Mouse (Mus musculus) midbrain, embryonic 10.5 days (tissue): Measurements from ENCODE around the gene Ndufa1. TPM values are rescaled to one million over a fixed set of nuclear protein-coding genes. Genes with fewer than 3 reads are reported as not detected.
A peak's percentile ranks its signal among the peaks of the same experiment; 100 is the strongest.
"Not testable (repeated sequence)": the region's sequence is repeated elsewhere in the genome, so short reads cannot be mapped to it uniquely, and the experiment has no call there.

ENCODE experiments used
- DNase-seq: peaks from one replicate; pipeline ENCODE4 v3.0.0-alpha.2; 2017; ENCODE audit warnings: low spot score
- H3K27ac ChIP-seq: fragments of 300-500 bp; sonication (generic); replicated peaks from 2 replicates; pipeline ENCODE4 v1.5.1; 2016; ENCODE audit warnings: mild to moderate bottlenecking
- H3K27me3 ChIP-seq: fragments of 300-500 bp; sonication (generic); 2 replicates; pipeline ENCODE4 v1.6.1; 2016; ENCODE audit warnings: low read depth, mild to moderate bottlenecking; ENCODE audit not compliant: poor library complexity, severe bottlenecking
- H3K36me3 ChIP-seq: fragments of 300-500 bp; sonication (generic); 2 replicates; pipeline ENCODE4 v1.6.1; 2016; ENCODE audit warnings: mild to moderate bottlenecking, moderate library complexity
- H3K4me1 ChIP-seq: fragments of 300-500 bp; sonication (generic); 2 replicates; pipeline ENCODE4 v1.6.1; 2016
- H3K4me3 ChIP-seq: fragments of 300-500 bp; sonication (generic); 2 replicates; pipeline ENCODE4 v1.5.1; 2016; ENCODE audit warnings: mild to moderate bottlenecking, moderate library complexity
- H3K9me3 ChIP-seq: fragments of 300-500 bp; sonication (generic); replicated peaks from 2 replicates; pipeline ENCODE4 v1.6.1; 2016; ENCODE audit warnings: mild to moderate bottlenecking
- WGBS: fragments of 180-500 bp; shearing (Covaris S2); methylation state at CpG from one replicate; pipeline ENCODE4 v1.1.7; 2016; 5-methylcytosine and 5-hydroxymethylcytosine counted together
- polyA plus RNA-seq: library from polyadenylated mRNA; unstranded; fragments of >200 nt; fragmentation: Nextera tagmentation; extraction: Ambion mirVana; gene quantifications from 2 replicates; pipeline ENCODE4 v1.2.1, GENCODE M21; 2016

Ndufa1 gene
- 401 and 420 TPM in 2 replicates for polyA plus RNA-seq

DNA sequence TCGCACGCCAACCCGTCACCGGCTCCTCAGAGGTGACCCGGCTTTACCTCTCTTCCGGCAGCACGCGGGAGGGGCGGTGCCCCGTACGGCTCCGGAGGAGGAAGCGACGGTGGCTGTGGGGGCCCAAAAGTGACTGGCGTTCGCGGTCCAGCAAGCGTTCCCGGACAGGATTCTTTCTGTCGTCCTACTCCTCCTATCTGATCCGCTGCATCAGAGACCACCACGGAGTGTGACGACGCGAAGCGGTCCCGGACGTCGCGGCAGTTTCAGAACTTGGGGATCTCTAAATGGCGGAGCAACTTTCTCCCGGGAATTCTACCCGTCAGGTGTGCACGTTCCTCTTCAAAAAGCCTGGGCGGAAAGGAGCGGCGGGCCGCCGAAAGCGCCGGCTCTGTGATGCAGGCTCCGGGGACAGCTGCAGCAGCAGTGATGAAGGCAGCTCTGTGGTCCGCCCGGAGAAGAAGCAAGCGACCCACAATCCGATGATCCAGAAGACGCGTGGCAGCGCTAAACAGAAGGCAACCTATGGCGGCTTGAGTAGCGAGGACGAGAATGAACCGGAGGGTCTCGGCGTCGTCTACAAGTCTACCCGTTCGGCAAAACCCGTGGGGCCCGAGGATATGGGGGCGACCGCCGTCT lies at the start of gene Ndufa1, which contains the start of gene Rnf113a1:
Ndufa1 (minus strand) TSS at position 59 of the 639 bp plus-strand sequence.
Rnf113a1 (plus strand) TSS at position 141 of the 639 bp plus-strand sequence.
- no peaks in the 10 kb centered on the region for H3K27me3 ChIP-seq
- DNase-seq, result peak; percentile 83
- H3K4me1 ChIP-seq, result peaks cover 7% of the 10 kb centered on the region; the same call in 1 of the 2 replicates
- 14% methylated on average over 63 of the region's 63 CpGs for WGBS
- peak within 1 kb of the TSS; percentile 81 for H3K27ac ChIP-seq
- peak within 1 kb of the TSS; percentile 65 for H3K4me3 ChIP-seq
- peaks cover 4% of the 10 kb centered on the region; the same call in 1 of the 2 replicates for H3K36me3 ChIP-seq
- 0 out of 2 replicates have a peak, but pooled peaks cover 7% of the 10 kb centered on the region for H3K9me3 ChIP-seq

DNA sequence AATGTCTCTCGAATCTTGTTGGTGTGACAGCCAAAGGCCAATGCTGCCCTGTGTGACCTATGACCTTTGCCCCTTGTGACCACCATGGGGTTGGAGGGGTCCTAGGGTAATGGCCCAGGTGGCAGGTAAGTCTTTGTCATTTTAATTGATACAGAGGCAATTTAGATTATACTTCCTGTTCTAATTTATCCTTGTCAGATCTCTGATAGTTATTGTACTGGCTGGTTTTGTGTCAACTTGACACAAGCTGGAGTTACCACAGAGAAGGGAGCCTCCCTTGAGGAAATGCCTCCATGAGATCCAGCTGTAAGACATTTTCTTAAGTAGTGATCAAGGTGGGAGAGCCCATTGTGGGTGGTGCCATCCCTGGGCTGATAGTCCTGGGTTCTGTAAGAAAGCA lies 31.2 kb upstream of the Ndufa1 start, which contains the start of gene Rhox1:
Rhox1 (minus strand) TSS at position 101 of the 400 bp plus-strand sequence.
- 55% methylated on average over 1 of the region's 1 CpGs for WGBS
- not testable (repeated sequence) for H3K9me3 ChIP-seq, H3K4me1 ChIP-seq, H3K4me3 ChIP-seq, H3K27me3 ChIP-seq, H3K27ac ChIP-seq, DNase-seq, H3K36me3 ChIP-seq

- H3K9me3 ChIP-seq, result no peaks in the 10 kb centered on the region; the same call in 1 of the 2 replicates
- no peaks in the 10 kb centered on the region for H3K36me3 ChIP-seq
- no peak within 1 kb of the TSS for H3K27ac ChIP-seq
- DNase-seq, result no peak
- no peak within 1 kb of the TSS for H3K4me3 ChIP-seq
- H3K27me3 ChIP-seq, result no peaks in the 10 kb centered on the region
- H3K4me1 ChIP-seq, result no peaks in the 10 kb centered on the region
- WGBS, result 88% methylated on average over 10 of the region's 10 CpGs
These were observed 20.0 kb upstream of the Ndufa1 start, which contains the start of gene Gm9 for GRCm38 (mm10) chrX:37210941-37211340. TSS of gene Gm9 (minus strand) at chrX:37211041.

DNA sequence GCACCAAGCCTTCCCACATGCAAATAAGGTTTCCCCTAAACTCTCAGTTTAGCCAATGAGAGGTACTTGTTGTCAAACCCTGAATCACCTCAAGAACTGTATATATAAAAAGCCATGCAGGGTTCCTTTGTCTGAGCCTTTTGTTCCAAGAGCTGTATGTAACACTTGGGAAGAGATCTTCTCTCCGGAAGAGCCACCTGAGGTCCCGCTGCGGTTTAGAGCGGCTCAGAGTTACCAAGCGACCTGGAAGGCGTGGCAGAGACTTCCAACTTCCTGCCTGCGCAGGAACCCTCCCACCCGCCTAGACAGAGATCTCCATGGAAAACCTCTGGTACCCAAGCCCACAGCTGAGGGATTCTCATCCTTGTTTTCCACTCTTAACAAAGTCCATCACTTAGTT lies 7.7 kb upstream of the Ndufa1 start:
- DNase-seq, result no peak
- no peaks in the 10 kb centered on the region for H3K4me1 ChIP-seq
- no peak overlapping the region for H3K4me3 ChIP-seq
- no peaks in the 10 kb centered on the region for H3K36me3 ChIP-seq
- H3K27ac ChIP-seq, result no peak overlapping the region
- 73% methylated on average over 8 of the region's 8 CpGs for WGBS
- H3K9me3 ChIP-seq, result no peaks in the 10 kb centered on the region
- H3K27me3 ChIP-seq, result no peaks in the 10 kb centered on the region

GRCm38 (mm10) chrX:37191744-37192379 lies 899 bp upstream of the Ndufa1 start:
- H3K4me1 ChIP-seq, result peaks cover 7% of the 10 kb centered on the region; the same call in 1 of the 2 replicates
- H3K27me3 ChIP-seq, result no peaks in the 10 kb centered on the region
- H3K36me3 ChIP-seq, result peaks cover 4% of the 10 kb centered on the region; the same call in 1 of the 2 replicates
- peak overlapping the region; percentile 65 for H3K4me3 ChIP-seq
- 28% methylated on average over 28 of the region's 28 CpGs for WGBS
- peak overlapping the region; percentile 81 for H3K27ac ChIP-seq
- DNase-seq, result peak; percentile 21
- 0 out of 2 replicates have a peak, but pooled peaks cover 7% of the 10 kb centered on the region for H3K9me3 ChIP-seq

- WGBS, result 20% methylated on average over 20 of the region's 20 CpGs
- Histone ChIP-seq H3K36me3 (peaks cover 4% of the 10 kb centered on the region; the same call in 1 of the 2 replicates), H3K27ac (peak overlapping the region; percentile 81), H3K4me3 (peak overlapping the region; percentile 65), H3K27me3 (no peaks in the 10 kb centered on the region), H3K4me1 (peaks cover 7% of the 10 kb centered on the region; the same call in 1 of the 2 replicates), H3K9me3 (0 out of 2 replicates have a peak, but pooled peaks cover 7% of the 10 kb centered on the region)
- DNase-seq, result no peak
These were observed 233 bp downstream of the Ndufa1 start for GRCm38 (mm10) chrX:37190755-37191104.

DNA sequence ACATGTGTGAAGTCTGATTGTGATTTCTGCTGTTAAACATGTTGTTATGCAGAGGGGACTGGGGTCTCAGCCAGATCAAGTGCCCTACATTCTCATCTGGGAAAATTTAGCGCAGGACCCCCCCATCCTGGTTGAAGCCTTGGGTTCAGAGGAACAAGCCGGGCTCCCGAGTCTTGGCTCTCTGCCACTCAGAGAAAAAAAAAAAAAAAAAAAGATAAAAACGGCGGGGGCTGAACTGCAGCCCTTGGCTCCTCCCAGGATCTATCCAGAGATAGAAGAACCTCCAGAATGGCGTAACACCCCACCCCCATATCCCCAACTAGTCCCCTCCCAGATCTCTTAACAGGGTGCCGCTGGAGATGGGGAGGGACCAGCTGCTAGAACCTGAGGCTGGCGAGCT lies 6.6 kb downstream of the Ndufa1 start:
- not testable (repeated sequence) for H3K4me1 ChIP-seq, H3K27ac ChIP-seq, H3K9me3 ChIP-seq, H3K36me3 ChIP-seq, H3K4me3 ChIP-seq, DNase-seq, H3K27me3 ChIP-seq
- 74% methylated on average over 6 of the region's 8 CpGs for WGBS

DNA sequence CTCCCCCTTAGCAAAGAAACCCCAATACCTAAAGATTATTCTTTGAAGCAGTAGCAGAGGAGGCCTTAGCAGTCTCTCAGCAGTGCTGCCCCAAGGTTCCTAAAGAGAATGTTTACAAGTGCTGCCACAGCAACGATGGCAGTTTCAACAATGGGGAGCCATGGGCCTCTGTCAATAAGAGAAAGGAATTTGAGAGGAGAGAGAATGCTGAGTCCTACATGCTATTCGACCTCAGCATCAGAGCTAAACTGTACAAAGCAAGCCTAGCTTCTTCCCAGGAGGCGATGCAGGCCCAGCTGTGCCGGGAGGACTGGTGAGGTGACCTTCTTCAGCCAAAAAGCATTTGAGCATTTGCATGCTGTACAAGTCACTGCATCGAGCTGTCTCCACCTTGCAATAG lies 22.2 kb downstream of the Ndufa1 start, which contains the start of gene Akap14:
Akap14 (minus strand) TSS at position 101 of the 400 bp plus-strand sequence.
- no peak within 1 kb of the TSS for H3K4me3 ChIP-seq
- peaks cover 8% of the 10 kb centered on the region; the same call in 1 of the 2 replicates for H3K4me1 ChIP-seq
- no peaks in the 10 kb centered on the region for H3K36me3 ChIP-seq
- H3K27ac ChIP-seq, result no peak within 1 kb of the TSS
- 48% methylated on average over 5 of the region's 5 CpGs for WGBS
- H3K27me3 ChIP-seq, result no peaks in the 10 kb centered on the region
- DNase-seq, result no peak
- no peaks in the 10 kb centered on the region for H3K9me3 ChIP-seq

GRCm38 (mm10) chrX:37167085-37167484 lies 23.9 kb downstream of the Ndufa1 start:
- no peak overlapping the region for H3K27ac ChIP-seq
- H3K9me3 ChIP-seq, result no peaks in the 10 kb centered on the region; the same call in 1 of the 2 replicates
- H3K4me3 ChIP-seq, result no peak overlapping the region
- WGBS, result 44% methylated on average over 3 of the region's 3 CpGs
- DNase-seq, result peak; percentile 16
- 0 out of 2 replicates have a peak, but pooled peaks cover 4% of the 10 kb centered on the region for H3K27me3 ChIP-seq
- H3K36me3 ChIP-seq, result no peaks in the 10 kb centered on the region
- peaks cover 8% of the 10 kb centered on the region; the same call in 1 of the 2 replicates for H3K4me1 ChIP-seq

- H3K27ac ChIP-seq, result no peak overlapping the region
- no peak for DNase-seq
- no peaks in the 10 kb centered on the region; the same call in 1 of the 2 replicates for H3K9me3 ChIP-seq
- H3K4me3 ChIP-seq, result no peak overlapping the region
- 0 out of 2 replicates have a peak, but pooled peaks cover 4% of the 10 kb centered on the region for H3K27me3 ChIP-seq
- WGBS, result 76% methylated on average over 18 of the region's 18 CpGs
- no peaks in the 10 kb centered on the region for H3K36me3 ChIP-seq
- H3K4me1 ChIP-seq, result no peaks in the 10 kb centered on the region
These were observed 27.8 kb downstream of the Ndufa1 start for GRCm38 (mm10) chrX:37163115-37163514.

- H3K4me1 ChIP-seq, result no peaks in the 10 kb centered on the region
- H3K4me3 ChIP-seq, result no peak overlapping the region
- WGBS, result 80% methylated on average over 10 of the region's 10 CpGs
- H3K27ac ChIP-seq, result no peak overlapping the region
- H3K9me3 ChIP-seq, result no peaks in the 10 kb centered on the region; the same call in 1 of the 2 replicates
- H3K36me3 ChIP-seq, result no peaks in the 10 kb centered on the region
- DNase-seq, result no peak
- 0 out of 2 replicates have a peak, but pooled peaks cover 4% of the 10 kb centered on the region for H3K27me3 ChIP-seq
These were observed 29.8 kb downstream of the Ndufa1 start for GRCm38 (mm10) chrX:37161169-37161568.

DNA sequence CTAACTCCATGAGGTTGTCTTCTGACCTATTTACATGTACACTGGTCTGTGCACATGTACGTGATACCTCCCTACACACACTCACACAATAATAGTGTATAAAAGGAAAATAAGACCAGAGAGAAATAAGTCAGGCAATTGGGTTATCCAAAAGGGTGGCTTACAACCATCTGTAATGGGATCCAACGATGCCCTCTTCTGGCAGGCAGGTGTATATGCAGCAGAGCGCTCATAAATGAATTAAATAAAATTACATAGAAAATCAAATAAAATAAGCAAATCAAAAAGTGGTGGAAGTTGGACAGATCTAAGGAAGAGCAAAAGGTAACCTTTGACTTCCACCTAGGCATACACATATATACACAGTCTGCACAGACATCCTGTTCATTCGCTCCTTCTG lies 33.1 kb downstream of the Ndufa1 start:
- H3K36me3 ChIP-seq, result peaks cover 29% of the 10 kb centered on the region
- H3K4me1 ChIP-seq, result no peaks in the 10 kb centered on the region
- 50% methylated on average over 4 of the region's 4 CpGs for WGBS
- H3K27ac ChIP-seq, result no peak overlapping the region
- DNase-seq, result no peak
- no peaks in the 10 kb centered on the region for H3K9me3 ChIP-seq
- H3K27me3 ChIP-seq, result no peaks in the 10 kb centered on the region
- no peak overlapping the region for H3K4me3 ChIP-seq
